Mouse (Mus musculus) activated CD4-positive, CD25-positive, alpha-beta regulatory T cell, adult 4 months (primary cell): Measurements from ENCODE around the gene Hes3. TPM values are rescaled to one million over a fixed set of nuclear protein-coding genes. Genes with fewer than 3 reads are reported as not detected.

Source experiments
- ATAC-seq: one replicate; pipeline ENCODE4 v1.8.0; 2017
- polyA plus RNA-seq, 2 experiments: library from polyadenylated mRNA; unstranded; fragments of 100-300 nt; shearing (Covaris generic); gene quantifications; one replicate each; pipeline ENCODE4 v1.2.1; 2017

The Hes3 gene
- polyA plus RNA-seq, 2 experiments from 2014 or later: not detected

- ATAC-seq: no peak
Measured at GRCm38 (mm10) chr4:152250615-152251014, 40.8 kb downstream of the Hes3 start.

- no peak for ATAC-seq
Measured at GRCm38 (mm10) chr4:152247195-152247594, 44.3 kb downstream of the Hes3 start.

GRCm38 (mm10) chr4:152246011-152246410, 45.5 kb downstream of the Hes3 start:
- ATAC-seq: no peak

- no peak for ATAC-seq
Measured at GRCm38 (mm10) chr4:152244545-152245522, 46.6 kb downstream of the Hes3 start.

- no peak for ATAC-seq
Measured at GRCm38 (mm10) chr4:152243969-152244368, 47.5 kb downstream of the Hes3 start.

- ATAC-seq: no peak
Measured at GRCm38 (mm10) chr4:152243241-152243891, 48.1 kb downstream of the Hes3 start.

- no peak for ATAC-seq
Measured at GRCm38 (mm10) chr4:152239974-152240373, 51.5 kb downstream of the Hes3 start.

Other genes starting within 250 kb of the Hes3 start
- gene Plekhg5, start 219.2 kb downstream of the Hes3 start, polyA plus RNA-seq: 1 to 10 TPM; 1.3 to 2.6 TPM
- gene Tnfrsf25, start 175.7 kb downstream of the Hes3 start, polyA plus RNA-seq: 100 to 1,000 TPM; 132 to 150 TPM
- 1 to 10 TPM; 6.9 to 8.3 TPM for gene Espn, start 139.3 kb downstream of the Hes3 start, polyA plus RNA-seq
- gene Hes2, start 132.8 kb downstream of the Hes3 start, polyA plus RNA-seq: not detected
- 100 to 1,000 TPM; 134 to 172 TPM for gene Acot7, start 113.5 kb downstream of the Hes3 start, polyA plus RNA-seq
- gene Gpr153, start 17.4 kb downstream of the Hes3 start, polyA plus RNA-seq: not detected
- gene Icmt, start 5.6 kb upstream of the Hes3 start, polyA plus RNA-seq: 1 to 10 TPM; 7.2 to 7.7 TPM
- gene Rnf207, start 27.3 kb upstream of the Hes3 start, polyA plus RNA-seq: not detected
- 1,000 to 10,000 TPM; 1,059 to 1,071 TPM for gene Rpl22, start 34.1 kb upstream of the Hes3 start, polyA plus RNA-seq
- under 1 TPM in 1 of 2 experiments, not detected in 1; 0.19 TPM for gene Chd5, start 47.0 kb upstream of the Hes3 start, polyA plus RNA-seq
- under 1 TPM; 0.17 to 0.20 TPM for gene Nphp4, start 185.0 kb upstream of the Hes3 start, polyA plus RNA-seq
- 100 to 1,000 TPM in 1 of 2 experiments, 10 to 100 TPM in 1; 91.1 to 112 TPM for gene Kcnab2, start 186.2 kb upstream of the Hes3 start, polyA plus RNA-seq